Mouse (Mus musculus) ES-Bruce4 (cell line): ENCODE measurements around the gene Cdca7. TPM values are rescaled to one million over a fixed set of nuclear protein-coding genes. Genes with fewer than 3 reads are reported as not detected.

Experiments used
- H3K27ac ChIP-seq: 2 replicates; pipeline ENCODE4 v1.5.1; 2012; ENCODE audit warnings: low read length, inconsistent platforms; ENCODE audit not compliant: insufficient read depth
- H3K27me3 ChIP-seq: 2 replicates; pipeline ENCODE4 v1.6.1; 2012; ENCODE audit warnings: mild to moderate bottlenecking, low read length, inconsistent platforms; ENCODE audit not compliant: control insufficient read depth, poor library complexity, insufficient read depth, severe bottlenecking
- H3K36me3 ChIP-seq: 2 replicates; pipeline ENCODE4 v1.6.1; 2012; ENCODE audit warnings: inconsistent platforms, mild to moderate bottlenecking, low read length, moderate library complexity; ENCODE audit not compliant: control insufficient read depth, poor library complexity, insufficient read depth, severe bottlenecking
- H3K4me1 ChIP-seq: one replicate; pipeline ENCODE4 v1.8.1; 2011; ENCODE audit warnings: low read length; ENCODE audit not compliant: control insufficient read depth, insufficient read depth
- H3K4me3 ChIP-seq: 2 replicates; pipeline ENCODE4 v1.5.1; 2011; ENCODE audit warnings: low read depth, mild to moderate bottlenecking, low read length
- H3K9ac ChIP-seq: 2 replicates; pipeline ENCODE4 v1.6.1; 2012; ENCODE audit warnings: low read depth, mild to moderate bottlenecking, inconsistent platforms; ENCODE audit not compliant: poor library complexity, severe bottlenecking
- H3K9me3 ChIP-seq: replicated peaks from 2 replicates; pipeline ENCODE4 v1.6.1; 2012; ENCODE audit warnings: mild to moderate bottlenecking, low read length, inconsistent platforms; ENCODE audit not compliant: control insufficient read depth, poor library complexity, insufficient read depth, severe bottlenecking
- CTCF ChIP-seq: IDR thresholded peaks from one replicate; pipeline ENCODE4 v1.8.1; 2011; ENCODE audit warnings: low read depth, low read length
- EP300 ChIP-seq: IDR thresholded peaks from 2 replicates; pipeline ENCODE4 v1.6.1; 2011; ENCODE audit warnings: low read depth, low read length; ENCODE audit not compliant: insufficient read depth
- POLR2A ChIP-seq: IDR thresholded peaks from one replicate; pipeline ENCODE4 v1.8.1; 2011; ENCODE audit warnings: low read length; ENCODE audit not compliant: insufficient read depth
- polyA plus RNA-seq: library from polyadenylated mRNA; stranded (reverse); fragments of >200 nt; gene quantifications from 2 replicates; pipeline ENCODE4 v1.2.4, GENCODE M21; 2011; ENCODE audit warnings: low read depth; ENCODE audit not compliant: missing spikeins, insufficient read depth, insufficient read length

Gene Cdca7
- polyA plus RNA-seq, 1 experiment = 124 TPM

DNA sequence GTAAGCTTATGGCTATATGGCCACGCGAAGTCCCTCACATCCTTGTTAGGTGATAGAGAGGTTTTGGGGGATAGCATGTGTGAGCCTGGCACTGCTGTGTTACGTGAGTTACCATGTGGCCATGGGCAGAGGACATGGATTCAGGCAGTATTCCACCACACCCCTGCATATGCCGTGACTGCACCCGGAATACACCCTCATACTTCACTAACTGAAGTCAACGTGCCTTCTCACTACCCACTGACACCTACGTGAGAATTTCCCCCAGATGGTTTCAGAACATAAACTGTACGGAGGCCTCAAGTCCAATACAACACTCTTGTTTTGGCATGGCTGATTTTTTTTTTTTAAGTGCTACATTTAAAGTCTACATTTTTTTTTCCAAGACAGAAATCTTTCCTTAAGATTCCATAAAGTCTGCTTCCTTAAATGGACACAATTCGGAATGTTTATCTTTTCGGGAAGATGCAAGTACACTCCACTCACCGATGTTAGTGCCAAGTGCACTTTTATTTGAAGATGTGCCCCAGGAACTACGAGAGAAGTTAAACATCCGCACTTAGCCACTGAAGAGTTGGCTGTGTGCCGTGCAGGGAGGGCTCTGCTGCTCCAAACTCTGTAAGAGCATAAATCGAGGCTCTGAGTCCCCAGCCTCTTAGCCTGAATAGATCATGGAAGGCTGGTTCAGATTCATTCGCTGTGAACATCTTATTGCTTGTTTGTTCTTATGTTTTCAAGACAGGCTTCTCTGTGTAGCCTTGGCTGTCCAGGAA, 26.3 kb downstream of the Cdca7 start:
- H3K4me1 ChIP-seq = peaks cover 2% of the 10 kb centered on the region
- H3K36me3 ChIP-seq = no peaks in the 10 kb centered on the region
- no peak overlapping the region for H3K4me3 ChIP-seq
- H3K9ac ChIP-seq = no peak overlapping the region
- H3K9me3 ChIP-seq = no peaks in the 10 kb centered on the region
- TF ChIP-seq CTCF (no peak), EP300 (no peak), POLR2A (no peak)
- no peak overlapping the region for H3K27ac ChIP-seq
- no peaks in the 10 kb centered on the region for H3K27me3 ChIP-seq

DNA sequence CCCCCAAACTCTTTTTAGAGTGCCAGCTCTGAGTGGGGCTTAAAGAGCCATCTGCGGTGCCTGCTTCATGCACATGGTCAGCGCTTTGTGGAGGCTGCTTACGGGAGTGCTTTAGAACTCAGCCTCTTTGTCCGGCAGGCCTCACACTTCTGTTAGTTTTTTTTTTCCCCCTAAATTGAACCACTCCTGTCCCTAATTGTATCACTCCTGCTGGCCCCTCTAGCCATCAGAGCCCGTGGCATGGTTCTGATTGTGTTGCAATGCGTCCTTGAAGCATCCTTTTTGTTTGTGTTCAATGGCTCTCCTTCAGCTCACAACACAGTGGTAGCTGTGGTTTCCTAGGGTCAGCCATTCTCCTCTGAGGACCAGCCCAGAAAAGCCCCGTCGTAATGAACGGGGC, 27.7 kb downstream of the Cdca7 start:
- Histone ChIP-seq H3K9me3 (no peaks in the 10 kb centered on the region), H3K9ac (no peak overlapping the region), H3K4me3 (no peak overlapping the region), H3K27ac (no peak overlapping the region), H3K36me3 (no peaks in the 10 kb centered on the region), H3K27me3 (no peaks in the 10 kb centered on the region), H3K4me1 (peaks cover 3% of the 10 kb centered on the region)
- TF ChIP-seq CTCF (no peak), POLR2A (no peak), EP300 (no peak)

DNA sequence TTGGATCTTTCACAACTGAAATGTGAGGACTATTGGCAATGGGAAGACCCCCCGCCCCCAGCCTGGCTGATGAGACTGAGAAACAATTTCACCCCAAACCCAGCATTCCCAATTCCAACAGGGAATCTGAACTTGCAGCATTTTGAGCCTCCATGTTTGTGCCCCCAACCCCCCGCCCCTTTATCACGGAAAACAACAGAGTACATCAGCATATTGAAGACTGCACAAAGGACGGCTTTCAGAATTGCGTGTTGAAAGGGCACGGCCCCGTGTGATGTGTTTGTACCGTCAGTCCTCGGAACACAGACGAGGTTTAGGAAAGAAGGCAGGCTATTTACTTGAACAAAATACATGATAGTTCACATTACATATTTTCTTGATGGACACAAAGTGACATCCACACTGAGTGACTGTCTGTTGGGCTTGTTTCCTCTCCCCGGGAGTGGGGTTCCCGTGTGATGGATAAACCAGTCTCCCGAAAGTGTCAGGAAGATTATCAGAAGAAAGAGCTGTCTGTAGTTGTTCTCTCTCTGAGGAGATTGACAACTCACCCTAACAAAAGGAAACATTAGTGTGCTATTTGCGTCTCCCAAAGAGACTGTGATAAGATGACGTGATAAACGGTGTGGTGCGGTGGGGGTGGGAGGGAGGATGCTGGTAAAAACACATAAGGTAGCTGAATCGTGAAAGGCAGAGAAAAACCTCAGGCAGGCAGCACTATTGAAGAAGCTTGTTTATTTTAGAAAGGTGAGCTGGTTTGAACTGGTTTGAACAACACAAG, 32.1 kb downstream of the Cdca7 start:
- Histone ChIP-seq H3K9me3 (no peaks in the 10 kb centered on the region), H3K36me3 (no peaks in the 10 kb centered on the region), H3K4me3 (no peak overlapping the region), H3K27me3 (no peaks in the 10 kb centered on the region), H3K4me1 (peaks cover 3% of the 10 kb centered on the region), H3K27ac (no peak overlapping the region), H3K9ac (no peak overlapping the region)
- TF ChIP-seq EP300 = no peak
- TF ChIP-seq CTCF = no peak
- no peak for TF ChIP-seq POLR2A

DNA sequence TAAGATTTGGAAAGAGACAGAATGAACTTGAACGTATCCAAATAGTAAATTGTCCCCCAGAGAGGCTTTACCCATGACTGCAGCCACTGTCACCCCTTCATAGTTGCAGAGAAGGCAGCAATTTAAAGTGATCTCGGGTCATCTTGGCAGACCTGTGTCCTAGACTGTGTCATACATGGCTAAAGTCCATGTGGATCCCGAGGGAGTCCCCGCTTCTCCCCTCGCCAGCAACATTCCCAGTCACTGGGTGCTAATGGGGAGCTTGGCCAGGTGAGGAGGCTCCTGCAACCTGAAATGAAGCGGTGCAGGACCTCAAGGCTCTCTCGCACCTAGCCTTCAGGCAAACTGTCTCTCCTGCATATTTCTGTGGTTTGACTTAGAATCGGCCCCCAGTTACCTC, 32.9 kb downstream of the Cdca7 start:
- no peak overlapping the region for H3K4me3 ChIP-seq
- no peaks in the 10 kb centered on the region for H3K9me3 ChIP-seq
- no peak overlapping the region for H3K9ac ChIP-seq
- H3K36me3 ChIP-seq = no peaks in the 10 kb centered on the region
- TF ChIP-seq POLR2A = no peak
- TF ChIP-seq CTCF = no peak
- no peak for TF ChIP-seq EP300
- no peak overlapping the region for H3K27ac ChIP-seq
- H3K27me3 ChIP-seq = no peaks in the 10 kb centered on the region
- H3K4me1 ChIP-seq = peaks cover 3% of the 10 kb centered on the region

DNA sequence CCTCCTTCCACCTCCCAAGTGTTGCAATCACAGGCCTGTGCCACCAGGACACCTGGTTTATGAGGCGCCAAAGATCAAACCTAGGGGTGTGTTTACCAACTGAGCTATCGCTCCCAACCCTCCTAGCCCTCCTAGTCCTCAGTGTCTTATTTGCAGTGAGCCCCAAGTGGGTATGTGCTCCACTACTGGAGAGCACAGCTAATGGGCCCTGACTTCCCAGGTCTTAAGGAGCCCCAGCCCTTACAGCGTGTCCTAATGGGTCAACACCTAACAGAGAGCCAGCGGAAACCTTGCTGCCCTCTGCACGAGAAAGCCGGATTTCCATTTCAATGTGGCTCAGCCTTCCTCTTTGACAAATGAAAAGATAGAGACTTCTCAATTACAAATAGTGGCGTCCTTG, 39.6 kb downstream of the Cdca7 start:
- H3K27me3 ChIP-seq = no peaks in the 10 kb centered on the region
- H3K9ac ChIP-seq = no peak overlapping the region
- no peaks in the 10 kb centered on the region for H3K36me3 ChIP-seq
- H3K4me1 ChIP-seq = no peaks in the 10 kb centered on the region
- peak; percentile 90 for TF ChIP-seq EP300
- no peak for TF ChIP-seq POLR2A
- no peak overlapping the region for H3K4me3 ChIP-seq
- peak overlapping the region; percentile 80 for H3K27ac ChIP-seq
- no peaks in the 10 kb centered on the region for H3K9me3 ChIP-seq
